Mouse (Mus musculus): ENCODE measurements around the gene Rbm5.

DNA sequence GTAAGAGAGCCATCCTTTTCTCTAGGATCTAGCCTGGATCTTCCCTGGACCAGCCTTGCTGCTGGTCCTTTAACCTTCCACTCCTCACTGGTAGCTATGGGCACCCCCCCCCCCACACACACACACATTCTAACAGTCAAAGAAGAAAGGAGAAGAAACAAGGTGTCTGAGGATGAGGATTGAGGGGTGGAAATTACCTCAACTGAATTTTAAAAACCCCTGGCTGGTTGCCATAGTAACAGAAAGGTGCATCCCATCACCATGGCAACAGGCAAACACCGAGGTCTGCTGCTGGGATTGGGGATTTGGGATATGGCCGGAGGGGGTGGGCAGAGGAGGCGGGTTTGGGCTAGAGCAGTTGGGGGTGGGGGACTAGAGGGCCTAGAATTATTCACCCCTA, 41.1 kb downstream of the Rbm5 start:
- TF ChIP-seq CTCF (IDR thresholded peaks at IDR 0.05; ENCODE audit: low read depth) (no peak), EP300 (IDR thresholded peaks at IDR 0.05; ENCODE audit: low read depth) (no peak)

Data from liver, postnatal 0 days (tissue).